Mouse (Mus musculus) midbrain, embryonic 16.5 days (tissue): ENCODE results near the gene Fmo1. TPM values are rescaled to one million over a fixed set of nuclear protein-coding genes. Genes with fewer than 3 reads are reported as not detected.

Experiments
- ATAC-seq: fragments of 200-750 bp; cut with Nextera tagmentation; 2 replicates; pipeline ENCODE4 v1.8.0; 2017; ENCODE audit warnings: moderate TSS enrichment
- H3K27ac ChIP-seq: fragments of 300-500 bp; sonication (generic); 2 replicates; pipeline ENCODE4 v1.5.1; 2014; ENCODE audit warnings: mild to moderate bottlenecking, low read length, mixed read lengths
- H3K27me3 ChIP-seq: fragments of 300-500 bp; sonication (generic); 2 replicates; pipeline ENCODE4 v1.6.1; 2014; ENCODE audit warnings: low read depth, low read length, mixed read lengths; ENCODE audit not compliant: control insufficient read depth, insufficient read depth
- H3K36me3 ChIP-seq: fragments of 300-500 bp; sonication (generic); 2 replicates; pipeline ENCODE4 v1.6.1; 2014; ENCODE audit warnings: mild to moderate bottlenecking, low read length, moderate library complexity, mixed read lengths; ENCODE audit not compliant: control insufficient read depth, insufficient read depth
- H3K4me1 ChIP-seq: fragments of 300-500 bp; sonication (generic); 2 replicates; pipeline ENCODE4 v1.6.1; 2014; ENCODE audit warnings: mild to moderate bottlenecking, low read length, mixed read lengths; ENCODE audit not compliant: control insufficient read depth, insufficient read depth
- H3K4me2 ChIP-seq: fragments of 300-500 bp; sonication (generic); 2 replicates; pipeline ENCODE4 v1.6.1; 2014; ENCODE audit warnings: mild to moderate bottlenecking, low read length, mixed read lengths
- H3K4me3 ChIP-seq: fragments of 300-500 bp; sonication (generic); 2 replicates; pipeline ENCODE4 v1.5.1; 2014; ENCODE audit warnings: low read depth, mild to moderate bottlenecking, low read length, moderate library complexity, mixed read lengths
- H3K9ac ChIP-seq: fragments of 300-500 bp; sonication (generic); 2 replicates; pipeline ENCODE4 v1.6.1; 2014; ENCODE audit warnings: low read depth, low read length, mixed read lengths
- H3K9me3 ChIP-seq: fragments of 300-500 bp; sonication (generic); replicated peaks from 2 replicates; pipeline ENCODE4 v1.6.1; 2014; ENCODE audit warnings: mild to moderate bottlenecking, low read length, mixed read lengths; ENCODE audit not compliant: control insufficient read depth, poor library complexity, severe bottlenecking
- WGBS: fragments of 180-500 bp; shearing (Covaris S2); extraction: QIAGEN DNeasy Blood & Tissue Kit; methylation state at CpG from one replicate; pipeline ENCODE4 v1.1.7; 2014; 5-methylcytosine and 5-hydroxymethylcytosine counted together
- polyA plus RNA-seq: library from polyadenylated mRNA; unstranded; fragments of >200 nt; fragmentation: Nextera tagmentation; extraction: Ambion mirVana; gene quantifications from 2 replicates; pipeline ENCODE4 v1.2.1, GENCODE M21; 2015

Fmo1 gene
- polyA plus RNA-seq, 1 experiment from 2014 or later = 32.3 TPM

- Histone ChIP-seq H3K9me3 (no peaks in the 10 kb centered on the region), H3K9ac (no peak overlapping the region), H3K36me3 (no peaks in the 10 kb centered on the region), H3K4me3 (no peak overlapping the region), H3K4me1 (no peaks in the 10 kb centered on the region; the same call in 1 of the 2 replicates), H3K27ac (no peak overlapping the region), H3K27me3 (no peaks in the 10 kb centered on the region), H3K4me2 (no peak overlapping the region)
- 56% methylated on average over 4 of the region's 4 CpGs for WGBS
- ATAC-seq = no peak
Measured at GRCm38 (mm10) chr1:162814932-162815331, 51.5 kb downstream of the Fmo1 start.

- Histone ChIP-seq H3K9ac (no peak within 1 kb of the TSS), H3K27ac (no peak within 1 kb of the TSS), H3K4me3 (no peak within 1 kb of the TSS), H3K4me1 (no peaks in the 10 kb centered on the region; the same call in 1 of the 2 replicates), H3K4me2 (no peak within 1 kb of the TSS), H3K27me3 (no peaks in the 10 kb centered on the region), H3K36me3 (no peaks in the 10 kb centered on the region), H3K9me3 (no peaks in the 10 kb centered on the region)
- ATAC-seq = no peak
- 42% methylated on average over 8 of the region's 8 CpGs for WGBS
Measured at GRCm38 (mm10) chr1:162813836-162814156, 52.6 kb downstream of the Fmo1 start, which contains the start of gene Fmo4. TSS of gene Fmo4 (minus strand) at chr1:162813972.

- no peaks in the 10 kb centered on the region; the same call in 1 of the 2 replicates for H3K4me1 ChIP-seq
- no peak for ATAC-seq
- 91% methylated on average over 9 of the region's 9 CpGs for WGBS
- no peak overlapping the region for H3K4me2 ChIP-seq
- H3K9me3 ChIP-seq = no peaks in the 10 kb centered on the region
- H3K36me3 ChIP-seq = no peaks in the 10 kb centered on the region
- H3K9ac ChIP-seq = no peak overlapping the region
- no peaks in the 10 kb centered on the region for H3K27me3 ChIP-seq
- no peak overlapping the region for H3K4me3 ChIP-seq
- no peak overlapping the region for H3K27ac ChIP-seq
Measured at GRCm38 (mm10) chr1:162813143-162813835, 53.1 kb downstream of the Fmo1 start.

- ATAC-seq = no peak
- Histone ChIP-seq H3K9ac (no peak overlapping the region), H3K36me3 (no peaks in the 10 kb centered on the region), H3K4me2 (no peak overlapping the region), H3K4me3 (no peak overlapping the region), H3K27ac (no peak overlapping the region), H3K4me1 (no peaks in the 10 kb centered on the region), H3K27me3 (no peaks in the 10 kb centered on the region), H3K9me3 (no peaks in the 10 kb centered on the region)
- WGBS = 79% methylated on average over 3 of the region's 3 CpGs
Measured at GRCm38 (mm10) chr1:162808541-162808940, 57.9 kb downstream of the Fmo1 start.

- no peak overlapping the region for H3K9ac ChIP-seq
- H3K36me3 ChIP-seq = no peaks in the 10 kb centered on the region
- no peaks in the 10 kb centered on the region for H3K9me3 ChIP-seq
- WGBS = 89% methylated on average over 5 of the region's 5 CpGs
- H3K27ac ChIP-seq = no peak overlapping the region
- no peaks in the 10 kb centered on the region for H3K4me1 ChIP-seq
- no peak for ATAC-seq
- H3K4me2 ChIP-seq = no peak overlapping the region
- no peak overlapping the region for H3K4me3 ChIP-seq
- H3K27me3 ChIP-seq = no peaks in the 10 kb centered on the region
Measured at GRCm38 (mm10) chr1:162807441-162807840, 59.0 kb downstream of the Fmo1 start.

GRCm38 (mm10) chr1:162805011-162805410, 61.4 kb downstream of the Fmo1 start:
- Histone ChIP-seq H3K9me3 (no peaks in the 10 kb centered on the region), H3K9ac (no peak overlapping the region), H3K27ac (no peak overlapping the region), H3K4me1 (no peaks in the 10 kb centered on the region), H3K27me3 (no peaks in the 10 kb centered on the region), H3K4me2 (no peak overlapping the region), H3K4me3 (no peak overlapping the region), H3K36me3 (no peaks in the 10 kb centered on the region)
- no peak for ATAC-seq
- whole genome bisulfite sequencing = 54% methylated on average over 5 of the region's 5 CpGs

- Histone ChIP-seq H3K27ac (no peak overlapping the region), H3K4me1 (no peaks in the 10 kb centered on the region; the same call in 1 of the 2 replicates), H3K4me2 (no peak overlapping the region), H3K27me3 (no peaks in the 10 kb centered on the region), H3K9me3 (no peaks in the 10 kb centered on the region), H3K4me3 (no peak overlapping the region), H3K9ac (no peak overlapping the region), H3K36me3 (no peaks in the 10 kb centered on the region)
- no peak for ATAC-seq
Measured at GRCm38 (mm10) chr1:162796441-162796840, 70.0 kb downstream of the Fmo1 start.

GRCm38 (mm10) chr1:162792306-162793044, 73.9 kb downstream of the Fmo1 start:
- no peak overlapping the region for H3K27ac ChIP-seq
- H3K9me3 ChIP-seq = no peaks in the 10 kb centered on the region
- no peak for ATAC-seq
- no peak overlapping the region for H3K9ac ChIP-seq
- H3K36me3 ChIP-seq = no peaks in the 10 kb centered on the region
- 58% methylated on average over 7 of the region's 7 CpGs for WGBS
- no peaks in the 10 kb centered on the region; the same call in 1 of the 2 replicates for H3K4me1 ChIP-seq
- no peaks in the 10 kb centered on the region for H3K27me3 ChIP-seq
- H3K4me3 ChIP-seq = no peak overlapping the region
- H3K4me2 ChIP-seq = no peak overlapping the region

GRCm38 (mm10) chr1:162785222-162785621, 81.2 kb downstream of the Fmo1 start:
- Histone ChIP-seq H3K9ac (no peak overlapping the region), H3K9me3 (no peaks in the 10 kb centered on the region), H3K4me3 (no peak overlapping the region), H3K4me2 (no peak overlapping the region), H3K27ac (no peak overlapping the region), H3K27me3 (no peaks in the 10 kb centered on the region), H3K36me3 (no peaks in the 10 kb centered on the region), H3K4me1 (peaks cover 3% of the 10 kb centered on the region; the same call in 1 of the 2 replicates)
- WGBS = 74% methylated on average over 4 of the region's 4 CpGs
- peak; percentile 47; the same call in 1 of the 2 replicates for ATAC-seq
